Mouse (Mus musculus): ENCODE data around the gene Cd300lg.

The Cd300lg gene

DNA sequence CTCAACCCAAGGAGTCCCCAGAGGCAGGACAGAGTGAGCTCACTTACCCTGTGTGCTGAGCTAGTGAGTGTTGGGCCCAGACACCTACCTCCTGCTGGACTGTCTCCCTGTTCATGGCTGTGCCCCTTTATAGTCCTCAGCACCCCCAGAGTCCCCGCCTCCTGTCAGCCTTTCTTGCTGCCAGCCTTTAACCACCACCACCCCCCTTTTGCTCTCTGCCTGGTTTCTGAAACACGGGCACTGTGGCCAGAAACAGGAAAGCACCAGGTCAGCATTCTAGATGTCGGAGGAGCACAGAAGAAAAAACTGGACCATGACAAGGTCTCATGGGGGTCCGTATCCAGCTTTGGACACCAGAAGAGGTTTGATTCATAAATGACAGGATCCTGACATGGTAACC, 59.9 kb downstream of the Cd300lg start, which contains the start of gene Ppy:
TSS of gene Ppy (minus strand) at position 101 of the 400 bp plus-strand sequence.
- no peak for DNase-seq (ENCODE audit: low spot score)

DNA sequence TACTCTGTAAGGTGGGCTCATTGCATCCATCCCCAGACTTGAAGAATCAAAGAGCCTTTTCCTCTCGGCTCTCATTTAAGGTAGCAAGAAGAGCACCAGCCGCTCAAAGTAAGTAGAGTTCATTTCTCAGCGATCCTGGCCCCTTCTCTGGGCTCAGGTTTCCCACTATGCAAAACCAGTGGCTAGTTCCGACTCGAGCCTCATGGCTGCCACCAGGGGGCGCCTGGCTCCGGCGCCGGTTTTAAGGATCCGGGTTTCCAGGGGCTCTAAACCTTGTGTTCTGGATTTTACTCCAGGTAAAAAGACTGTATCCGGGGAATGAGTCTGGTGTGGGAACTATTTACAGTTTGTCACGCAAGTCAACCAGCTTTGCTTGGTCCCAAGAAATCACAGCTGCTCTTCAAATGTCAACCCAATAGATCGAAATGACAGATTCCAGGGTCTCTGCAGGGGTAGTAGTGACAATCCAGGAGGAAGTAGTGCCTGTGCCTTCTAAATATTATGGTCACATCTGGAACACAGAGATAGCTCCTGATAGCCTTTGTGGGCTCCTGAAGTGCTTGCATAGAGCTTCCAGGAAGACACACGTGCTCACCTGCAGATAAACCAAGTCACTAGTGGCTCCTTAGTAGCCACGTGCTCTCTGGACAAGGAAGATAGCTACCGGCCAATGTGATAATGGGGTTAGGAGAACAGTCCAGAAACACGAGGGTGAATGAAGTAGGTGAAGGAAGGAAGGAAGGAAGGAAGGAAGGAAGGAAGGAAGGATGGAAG, 61.4 kb downstream of the Cd300lg start:
- DNase-seq (ENCODE audit: low spot score), result peak; percentile 61
